Mouse (Mus musculus): ENCODE results near the gene Magi1. TPM values are rescaled to one million over a fixed set of nuclear protein-coding genes. Genes with fewer than 3 reads are reported as not detected.

Gene Magi1
- total and polyA plus RNA-seq, 2 experiments from 2014 or later, result 27.6 to 45.4 TPM

DNA sequence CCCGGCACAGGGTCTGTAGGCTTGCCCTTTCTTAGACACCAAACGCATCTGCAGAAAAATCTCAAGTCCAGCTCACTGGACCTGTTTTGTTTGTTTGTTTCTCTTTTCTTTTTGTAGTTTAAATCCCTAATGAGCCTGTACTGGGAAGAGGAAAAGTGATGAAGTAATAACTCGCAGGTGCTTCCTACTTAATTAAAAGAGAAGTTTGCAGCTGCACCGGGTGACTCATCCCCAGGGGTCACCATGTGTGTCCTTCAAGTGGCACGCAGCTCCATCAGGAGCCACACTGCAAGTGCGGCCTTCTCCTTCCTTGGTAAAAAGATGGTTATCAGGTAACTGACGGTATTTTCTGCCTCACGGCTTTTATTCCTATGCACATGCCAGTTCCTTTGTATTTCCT, 112.5 kb downstream of the Magi1 start:
- Histone ChIP-seq H3K9me3 (ENCODE audit: low read length) (no peaks in the 10 kb centered on the region), H3K4me1 (ENCODE audit: insufficient read depth, low read length) (no peaks in the 10 kb centered on the region), H3K27me3 (ENCODE audit: insufficient read depth, low read length) (no peaks in the 10 kb centered on the region), H3K4me3 (ENCODE audit: low read depth, low read length) (no peak overlapping the region), H3K27ac (ENCODE audit: low read depth, low read length) (no peak overlapping the region), H3K4me2 (ENCODE audit: low read depth, low read length, poor library complexity, severe bottlenecking) (no peak overlapping the region), H3K36me3 (ENCODE audit: insufficient read depth, low read length) (no peaks in the 10 kb centered on the region), H3K9ac (replicated peaks; ENCODE audit: low read length, poor library complexity, severe bottlenecking) (no peak overlapping the region)
- WGBS, result 71% methylated on average over 8 of the region's 8 CpGs
- TF ChIP-seq CTCF (IDR thresholded peaks at IDR 0.05), result no peak
- DNase-seq (ENCODE audit: low spot score) (no peak), ATAC-seq (ENCODE audit: low FRiP score) (no peak)

GRCm38 (mm10) chr6:94169581-94170194, 114.0 kb downstream of the Magi1 start:
- H3K4me1 ChIP-seq (ENCODE audit: insufficient read depth, low read length), result no peaks in the 10 kb centered on the region
- H3K9ac ChIP-seq (replicated peaks; ENCODE audit: low read length, poor library complexity, severe bottlenecking), result no peak overlapping the region
- no peak for DNase-seq (ENCODE audit: low spot score)
- no peak overlapping the region for H3K4me3 ChIP-seq (ENCODE audit: low read depth, low read length)
- no peaks in the 10 kb centered on the region for H3K27me3 ChIP-seq (ENCODE audit: insufficient read depth, low read length)
- no peaks in the 10 kb centered on the region for H3K9me3 ChIP-seq (ENCODE audit: low read length)
- no peak for TF ChIP-seq CTCF (IDR thresholded peaks at IDR 0.05)
- no peak overlapping the region for H3K4me2 ChIP-seq (ENCODE audit: low read depth, low read length, poor library complexity, severe bottlenecking)
- no peak overlapping the region for H3K27ac ChIP-seq (ENCODE audit: low read depth, low read length)
- H3K36me3 ChIP-seq (ENCODE audit: insufficient read depth, low read length), result no peaks in the 10 kb centered on the region
- WGBS, result 89% methylated on average over 9 of the region's 9 CpGs
- no peak for ATAC-seq (ENCODE audit: low FRiP score)

GRCm38 (mm10) chr6:94165951-94166350, 117.8 kb downstream of the Magi1 start:
- ATAC-seq (ENCODE audit: low FRiP score) (no peak), DNase-seq (ENCODE audit: low spot score) (no peak)
- H3K27ac ChIP-seq (ENCODE audit: low read depth, low read length), result no peak overlapping the region
- no peak overlapping the region for H3K9ac ChIP-seq (replicated peaks; ENCODE audit: low read length, poor library complexity, severe bottlenecking)
- H3K27me3 ChIP-seq (ENCODE audit: insufficient read depth, low read length), result no peaks in the 10 kb centered on the region
- H3K36me3 ChIP-seq (ENCODE audit: insufficient read depth, low read length), result no peaks in the 10 kb centered on the region
- no peak overlapping the region for H3K4me2 ChIP-seq (ENCODE audit: low read depth, low read length, poor library complexity, severe bottlenecking)
- no peaks in the 10 kb centered on the region for H3K9me3 ChIP-seq (ENCODE audit: low read length)
- no peak for TF ChIP-seq CTCF (IDR thresholded peaks at IDR 0.05)
- H3K4me3 ChIP-seq (ENCODE audit: low read depth, low read length), result no peak overlapping the region
- 0 out of 2 replicates have a peak, but pooled peaks cover 3% of the 10 kb centered on the region for H3K4me1 ChIP-seq (ENCODE audit: insufficient read depth, low read length)
- 82% methylated on average over 1 of the region's 1 CpGs for WGBS

GRCm38 (mm10) chr6:94164753-94165536, 118.8 kb downstream of the Magi1 start:
- Histone ChIP-seq H3K27me3 (ENCODE audit: insufficient read depth, low read length) (no peaks in the 10 kb centered on the region), H3K27ac (ENCODE audit: low read depth, low read length) (no peak overlapping the region), H3K4me3 (ENCODE audit: low read depth, low read length) (no peak overlapping the region), H3K9ac (replicated peaks; ENCODE audit: low read length, poor library complexity, severe bottlenecking) (no peak overlapping the region), H3K9me3 (ENCODE audit: low read length) (no peaks in the 10 kb centered on the region), H3K4me1 (ENCODE audit: insufficient read depth, low read length) (0 out of 2 replicates have a peak, but pooled peaks cover 3% of the 10 kb centered on the region), H3K4me2 (ENCODE audit: low read depth, low read length, poor library complexity, severe bottlenecking) (no peak overlapping the region), H3K36me3 (ENCODE audit: insufficient read depth, low read length) (no peaks in the 10 kb centered on the region)
- WGBS, result 89% methylated on average over 9 of the region's 9 CpGs
- DNase-seq (ENCODE audit: low spot score) (no peak), ATAC-seq (ENCODE audit: low FRiP score) (no peak)
- TF ChIP-seq CTCF (IDR thresholded peaks at IDR 0.05), result no peak

- peak; percentile 45 for DNase-seq (ENCODE audit: low spot score)
- H3K27me3 ChIP-seq (ENCODE audit: insufficient read depth, low read length), result no peaks in the 10 kb centered on the region
- no peak overlapping the region for H3K4me3 ChIP-seq (ENCODE audit: low read depth, low read length)
- TF ChIP-seq CTCF (IDR thresholded peaks at IDR 0.05), result no peak
- no peak for ATAC-seq (ENCODE audit: low FRiP score)
- H3K9me3 ChIP-seq (ENCODE audit: low read length), result no peaks in the 10 kb centered on the region
- 40% methylated on average over 9 of the region's 9 CpGs for WGBS
- 0 out of 2 replicates have a peak overlapping the region, but pooled peaks have one; percentile 47 for H3K27ac ChIP-seq (ENCODE audit: low read depth, low read length)
- peak overlapping the region; percentile 10; the same call in 1 of the 2 replicates for H3K4me2 ChIP-seq (ENCODE audit: low read depth, low read length, poor library complexity, severe bottlenecking)
- H3K36me3 ChIP-seq (ENCODE audit: insufficient read depth, low read length), result no peaks in the 10 kb centered on the region
- H3K9ac ChIP-seq (replicated peaks; ENCODE audit: low read length, poor library complexity, severe bottlenecking), result no peak overlapping the region
- 0 out of 2 replicates have a peak, but pooled peaks cover 3% of the 10 kb centered on the region for H3K4me1 ChIP-seq (ENCODE audit: insufficient read depth, low read length)
Measured at GRCm38 (mm10) chr6:94163325-94163995, 120.3 kb downstream of the Magi1 start.

Data from midbrain, postnatal 0 days (tissue).